Mouse (Mus musculus) liver, embryonic 11.5 days (tissue): ENCODE data around the gene Creb5. TPM values are rescaled to one million over a fixed set of nuclear protein-coding genes. Genes with fewer than 3 reads are reported as not detected.

Experiments used
- ATAC-seq: fragments of 200-750 bp; cut with Nextera tagmentation; replicated peaks from 2 replicates; pipeline ENCODE4 v1.8.0; 2017; ENCODE audit warnings: moderate number of reproducible peaks, mild to moderate bottlenecking, moderate TSS enrichment, moderate library complexity; ENCODE audit not compliant: low FRiP score
- DNase-seq: peaks from one replicate; pipeline ENCODE4 v3.0.0-alpha.2; 2017; ENCODE audit warnings: low spot score
- H3K27ac ChIP-seq: fragments of 300-500 bp; sonication (generic); 2 replicates; pipeline ENCODE4 v1.5.1; 2014; ENCODE audit warnings: mild to moderate bottlenecking, low read depth, low read length, control low read depth
- H3K27me3 ChIP-seq: fragments of 300-500 bp; sonication (generic); replicated peaks from 2 replicates; pipeline ENCODE4 v1.6.1; 2014; ENCODE audit warnings: low read length, mixed read lengths; ENCODE audit not compliant: control insufficient read depth, insufficient read depth
- H3K36me3 ChIP-seq: fragments of 300-500 bp; sonication (generic); 2 replicates; pipeline ENCODE4 v1.6.1; 2014; ENCODE audit warnings: mild to moderate bottlenecking, low read length, moderate library complexity, mixed read lengths; ENCODE audit not compliant: control insufficient read depth, insufficient read depth
- H3K4me1 ChIP-seq: fragments of 300-500 bp; sonication (generic); replicated peaks from 2 replicates; pipeline ENCODE4 v1.6.1; 2014; ENCODE audit warnings: low read length, mixed read lengths; ENCODE audit not compliant: control insufficient read depth, insufficient read depth
- H3K4me2 ChIP-seq: fragments of 300-500 bp; sonication (generic); 2 replicates; pipeline ENCODE4 v1.6.1; 2014; ENCODE audit warnings: mild to moderate bottlenecking, control low read depth, moderate library complexity
- H3K4me3 ChIP-seq: fragments of 300-500 bp; sonication (generic); 2 replicates; pipeline ENCODE4 v1.5.1; 2014; ENCODE audit warnings: low read depth, low read length, control low read depth
- H3K9ac ChIP-seq: fragments of 300-500 bp; sonication (generic); 2 replicates; pipeline ENCODE4 v1.6.1; 2014; ENCODE audit warnings: low read depth, low read length, control low read depth
- H3K9me3 ChIP-seq: fragments of 300-500 bp; sonication (generic); 2 replicates; pipeline ENCODE4 v1.6.1; 2016; ENCODE audit warnings: low read length, inconsistent platforms, mixed read lengths; ENCODE audit not compliant: control insufficient read depth
- WGBS: fragments of 180-500 bp; shearing (Covaris S2); extraction: QIAGEN DNeasy Blood & Tissue Kit; methylation state at CpG from one replicate; pipeline ENCODE4 v1.1.7; 2014; 5-methylcytosine and 5-hydroxymethylcytosine counted together
- polyA plus RNA-seq: library from polyadenylated mRNA; unstranded; fragments of >200 nt; fragmentation: Nextera tagmentation; extraction: Ambion mirVana; gene quantifications from 2 replicates; pipeline ENCODE4 v1.2.1, GENCODE M21; 2014

The Creb5 gene
- polyA plus RNA-seq, 1 experiment from 2014 or later = 2.3 TPM

GRCm38 (mm10) chr6:53580346-53580745, 293.3 kb downstream of the Creb5 start:
- DNase-seq (no peak), ATAC-seq (no peak)
- Histone ChIP-seq H3K4me2 (no peak overlapping the region), H3K27ac (no peak overlapping the region), H3K9me3 (no peaks in the 10 kb centered on the region), H3K9ac (no peak overlapping the region), H3K27me3 (no peaks in the 10 kb centered on the region), H3K36me3 (no peaks in the 10 kb centered on the region), H3K4me1 (0 out of 2 replicates have a peak, but pooled peaks cover 6% of the 10 kb centered on the region), H3K4me3 (no peak overlapping the region)
- WGBS = 44% methylated on average over 7 of the region's 7 CpGs

- no peaks in the 10 kb centered on the region for H3K36me3 ChIP-seq
- 0 out of 2 replicates have a peak, but pooled peaks cover 6% of the 10 kb centered on the region for H3K4me1 ChIP-seq
- no peaks in the 10 kb centered on the region for H3K9me3 ChIP-seq
- H3K4me3 ChIP-seq = no peak overlapping the region
- no peaks in the 10 kb centered on the region for H3K27me3 ChIP-seq
- no peak overlapping the region for H3K4me2 ChIP-seq
- H3K27ac ChIP-seq = no peak overlapping the region
- 76% methylated on average over 19 of the region's 19 CpGs for WGBS
- DNase-seq (no peak), ATAC-seq (no peak)
- H3K9ac ChIP-seq = no peak overlapping the region
Observed at GRCm38 (mm10) chr6:53583234-53583875, 296.3 kb downstream of the Creb5 start.

DNA sequence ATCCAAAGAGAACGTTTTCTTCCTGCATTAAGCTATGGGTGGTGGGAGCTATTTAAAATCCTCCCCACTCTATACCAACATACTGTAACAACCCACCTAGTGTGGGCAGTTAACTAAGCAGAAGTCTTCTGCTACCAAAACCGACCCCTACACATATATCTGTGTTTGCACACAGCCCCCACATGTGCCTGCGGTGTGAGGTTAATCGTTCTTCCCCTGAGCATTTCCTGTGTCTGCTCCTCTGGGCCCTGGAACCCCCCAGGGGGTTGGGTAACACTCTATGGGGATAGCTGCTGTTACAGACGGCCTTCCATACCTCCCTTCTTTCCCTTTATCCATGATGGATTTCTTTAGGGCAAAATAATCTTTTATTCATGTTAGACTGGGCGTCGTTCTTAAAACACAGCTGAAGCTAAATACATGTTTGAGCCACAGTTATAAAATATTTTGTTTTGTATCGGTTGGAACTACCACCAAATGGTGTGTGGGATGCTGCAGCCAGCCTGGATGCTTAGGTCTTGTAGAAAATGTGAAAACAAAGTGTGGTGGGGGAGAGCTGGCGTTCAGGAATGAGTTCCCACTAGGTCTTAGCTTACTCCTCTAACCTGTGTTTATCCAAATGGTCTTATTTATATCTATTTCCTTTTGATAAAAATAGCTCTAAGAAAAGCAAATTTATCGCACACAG, 297.8 kb downstream of the Creb5 start:
- Histone ChIP-seq H3K27me3 (no peaks in the 10 kb centered on the region), H3K9me3 (no peaks in the 10 kb centered on the region), H3K9ac (no peak overlapping the region), H3K4me3 (no peak overlapping the region), H3K36me3 (no peaks in the 10 kb centered on the region), H3K27ac (no peak overlapping the region), H3K4me1 (0 out of 2 replicates have a peak, but pooled peaks cover 6% of the 10 kb centered on the region), H3K4me2 (no peak overlapping the region)
- ATAC-seq (no peak), DNase-seq (no peak)
- WGBS = 31% methylated on average over 10 of the region's 10 CpGs

DNA sequence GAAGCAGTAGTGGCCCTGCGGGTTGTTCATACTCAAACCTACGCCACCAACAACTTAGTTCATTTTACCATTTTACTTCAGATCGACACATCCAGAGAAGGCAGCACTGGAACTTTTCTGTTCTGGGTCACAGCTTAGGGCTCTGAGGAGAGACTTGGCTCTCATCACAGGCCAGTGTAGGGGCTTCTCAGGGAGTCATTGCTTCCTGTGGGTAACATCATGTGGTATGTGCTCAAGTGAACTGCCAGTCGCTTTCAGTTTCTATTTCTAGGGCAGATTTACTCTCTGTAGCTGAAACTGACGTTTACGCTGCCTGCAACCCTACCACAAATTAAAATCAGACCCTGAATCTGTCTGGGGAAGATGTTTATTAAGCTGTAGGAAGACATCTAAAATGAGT, 302.7 kb downstream of the Creb5 start:
- H3K4me2 ChIP-seq = no peak overlapping the region
- H3K27ac ChIP-seq = no peak overlapping the region
- no peaks in the 10 kb centered on the region for H3K9me3 ChIP-seq
- H3K27me3 ChIP-seq = no peaks in the 10 kb centered on the region
- no peak overlapping the region for H3K4me3 ChIP-seq
- ATAC-seq (no peak), DNase-seq (no peak)
- H3K36me3 ChIP-seq = no peaks in the 10 kb centered on the region
- WGBS = 65% methylated on average over 6 of the region's 6 CpGs
- H3K4me1 ChIP-seq = 0 out of 2 replicates have a peak, but pooled peaks cover under 1% of the 10 kb centered on the region
- H3K9ac ChIP-seq = no peak overlapping the region

DNA sequence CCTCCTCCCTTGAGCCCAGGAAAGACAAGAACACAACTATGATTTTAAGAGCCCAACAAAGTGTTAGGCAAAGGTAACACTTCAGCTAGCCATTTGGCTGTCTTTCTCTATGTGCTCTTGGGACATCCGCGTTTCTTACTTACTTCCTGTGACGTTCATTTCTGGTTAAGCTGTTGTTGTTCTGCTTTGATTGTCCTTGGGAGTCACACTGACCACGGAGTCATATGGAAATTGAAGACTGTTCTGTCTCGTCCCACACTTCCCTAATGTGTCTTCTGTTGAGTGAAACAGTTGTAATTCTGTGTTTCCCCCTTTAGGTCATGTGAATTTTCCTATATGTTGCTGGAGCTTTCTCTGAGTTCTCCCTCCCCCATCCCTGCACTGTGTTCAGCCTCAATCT, 305.2 kb downstream of the Creb5 start:
- Histone ChIP-seq H3K9me3 (no peaks in the 10 kb centered on the region), H3K9ac (no peak overlapping the region), H3K36me3 (no peaks in the 10 kb centered on the region), H3K27me3 (no peaks in the 10 kb centered on the region), H3K4me2 (no peak overlapping the region), H3K4me1 (no peaks in the 10 kb centered on the region), H3K27ac (no peak overlapping the region), H3K4me3 (no peak overlapping the region)
- ATAC-seq (no peak), DNase-seq (no peak)
- WGBS = 60% methylated on average over 5 of the region's 5 CpGs

- Histone ChIP-seq H3K27ac (no peak overlapping the region), H3K4me2 (no peak overlapping the region)
Observed at GRCm38 (mm10) chr6:53593603-53594002, 306.5 kb downstream of the Creb5 start.

DNA sequence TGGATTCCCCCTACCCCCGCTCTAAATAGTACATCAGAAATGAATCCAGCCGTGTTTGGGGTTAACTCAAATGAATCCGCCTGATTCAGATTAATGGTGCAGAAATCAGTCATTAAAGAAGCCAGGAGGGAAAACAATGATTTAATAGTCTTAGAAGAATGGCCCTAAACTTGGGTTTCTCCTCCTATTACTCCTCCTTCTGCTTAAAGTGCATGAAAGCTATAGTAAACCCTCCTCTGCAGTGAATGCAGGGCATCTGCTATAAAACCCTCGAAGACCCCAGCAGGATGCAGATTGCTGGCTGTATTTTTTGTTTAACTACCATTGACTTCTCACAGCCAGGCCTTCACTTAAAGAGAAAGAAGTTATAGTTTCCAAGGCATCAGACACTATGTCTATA, 307.2 kb downstream of the Creb5 start:
- WGBS = 81% methylated on average over 4 of the region's 4 CpGs
- no peak for ATAC-seq

More at GRCm38 (mm10) chr6:53593603-53594002, 306.5 kb downstream of the Creb5 start:
- 49% methylated on average over 4 of the region's 4 CpGs for WGBS
- H3K9me3 ChIP-seq = no peaks in the 10 kb centered on the region
- no peak for DNase-seq
- no peaks in the 10 kb centered on the region for H3K27me3 ChIP-seq
- H3K4me1 ChIP-seq = no peaks in the 10 kb centered on the region
- no peaks in the 10 kb centered on the region for H3K36me3 ChIP-seq
- no peak overlapping the region for H3K4me3 ChIP-seq
- H3K9ac ChIP-seq = no peak overlapping the region
- ATAC-seq = no peak

GRCm38 (mm10) chr6:53596402-53596801, 309.3 kb downstream of the Creb5 start:
- DNase-seq = no peak
- Histone ChIP-seq H3K4me1 (no peaks in the 10 kb centered on the region), H3K9ac (no peak overlapping the region), H3K9me3 (no peaks in the 10 kb centered on the region), H3K27me3 (no peaks in the 10 kb centered on the region), H3K4me3 (no peak overlapping the region), H3K4me2 (no peak overlapping the region), H3K27ac (no peak overlapping the region), H3K36me3 (no peaks in the 10 kb centered on the region)
- ATAC-seq = no peak
- WGBS = 88% methylated on average over 2 of the region's 2 CpGs

More for the DNA sequence above, 307.2 kb downstream of the Creb5 start:
- H3K27ac ChIP-seq = no peak overlapping the region
- no peak overlapping the region for H3K4me3 ChIP-seq
- no peak overlapping the region for H3K4me2 ChIP-seq
- H3K27me3 ChIP-seq = no peaks in the 10 kb centered on the region
- H3K4me1 ChIP-seq = no peaks in the 10 kb centered on the region
- no peak overlapping the region for H3K9ac ChIP-seq
- no peak for DNase-seq
- no peaks in the 10 kb centered on the region for H3K36me3 ChIP-seq
- H3K9me3 ChIP-seq = no peaks in the 10 kb centered on the region

- H3K36me3 ChIP-seq = no peaks in the 10 kb centered on the region
- no peak overlapping the region for H3K9ac ChIP-seq
- no peaks in the 10 kb centered on the region for H3K9me3 ChIP-seq
- WGBS = 80% methylated on average over 3 of the region's 3 CpGs
- H3K27ac ChIP-seq = no peak overlapping the region
- no peaks in the 10 kb centered on the region for H3K27me3 ChIP-seq
- H3K4me2 ChIP-seq = no peak overlapping the region
- H3K4me1 ChIP-seq = no peaks in the 10 kb centered on the region
- no peak overlapping the region for H3K4me3 ChIP-seq
- no peak for ATAC-seq
- no peak for DNase-seq
Observed at GRCm38 (mm10) chr6:53603041-53603440, 316.0 kb downstream of the Creb5 start.
